Mouse (Mus musculus): ENCODE results near the gene Gm10320.

Gm10320 gene

GRCm38 (mm10) chr13:98491909-98492308 is at the start of gene Gm10320:
Gm10320 (minus strand) TSS chr13:98492001.
- in situ Hi-C loops (cut with MboI, MseI) = no loop called here

DNA sequence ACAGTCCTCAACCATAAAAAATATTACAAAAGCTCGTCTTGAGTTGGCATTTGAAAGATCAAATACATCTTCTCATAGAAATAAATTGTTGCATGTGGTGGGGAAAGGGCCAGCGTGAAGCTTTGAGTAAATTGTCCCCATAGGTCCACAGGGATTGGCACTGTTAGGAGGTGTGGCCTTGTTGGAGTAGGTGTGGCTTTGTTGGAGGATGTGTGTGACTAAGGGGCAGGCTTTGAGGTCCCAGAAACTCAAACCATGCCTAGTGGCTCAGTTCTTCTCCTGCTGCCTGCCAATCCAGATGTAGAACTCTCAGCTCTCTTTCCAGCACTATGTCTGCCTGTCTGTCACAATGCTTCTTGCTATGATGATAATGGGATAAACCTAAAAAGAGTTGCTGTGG is 49.8 kb upstream of the Gm10320 start:
- in situ Hi-C loops (cut with MboI, MseI) = no loop called here

GRCm38 (mm10) chr13:98540206-98540605 is 48.4 kb upstream of the Gm10320 start:
- in situ Hi-C loops (cut with MboI, MseI) = no loop called here

- in situ Hi-C loops (cut with MboI, MseI) = no loop called here
Measured at GRCm38 (mm10) chr13:98539311-98539710, 47.5 kb upstream of the Gm10320 start.

DNA sequence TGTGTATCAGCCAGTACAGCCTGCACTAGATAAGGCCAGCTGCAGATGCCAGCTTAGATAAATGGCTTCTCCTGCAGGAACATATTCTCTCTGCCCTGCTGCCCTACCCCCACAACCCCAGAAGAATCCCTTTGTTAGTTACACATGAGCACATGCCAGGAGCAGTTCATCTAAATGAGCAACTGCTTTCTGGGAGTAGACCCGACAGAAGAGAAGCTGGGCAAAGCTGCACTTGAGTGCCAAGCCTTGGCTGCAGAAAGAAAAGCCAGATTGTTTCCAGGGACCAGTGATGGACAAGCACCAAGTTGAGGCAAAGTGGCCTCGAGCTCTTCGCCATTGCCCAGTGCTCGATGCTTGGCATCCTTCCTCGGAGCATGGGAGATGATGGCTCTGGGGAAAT is 46.8 kb upstream of the Gm10320 start:
- in situ Hi-C loops (cut with MboI, MseI) = no loop called here

DNA sequence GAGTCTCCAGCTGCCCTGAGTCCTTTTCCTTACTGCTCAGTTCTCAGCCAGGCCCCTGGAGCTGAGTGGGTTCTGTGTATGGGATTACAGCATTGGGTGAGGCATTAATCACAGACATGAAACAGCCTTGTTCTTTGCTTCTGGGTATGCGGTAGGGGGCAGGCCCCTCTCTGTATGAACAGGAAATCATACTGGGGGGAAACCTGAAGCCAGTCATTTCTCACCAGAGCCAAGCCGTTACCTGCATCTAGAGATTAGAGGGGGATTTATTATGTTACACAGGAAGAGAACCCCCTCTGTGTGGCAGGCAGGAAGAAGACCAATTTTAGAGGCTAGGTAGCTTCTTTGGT is 43.1 kb upstream of the Gm10320 start:
- in situ Hi-C loops (cut with MboI, MseI) = no loop called here

DNA sequence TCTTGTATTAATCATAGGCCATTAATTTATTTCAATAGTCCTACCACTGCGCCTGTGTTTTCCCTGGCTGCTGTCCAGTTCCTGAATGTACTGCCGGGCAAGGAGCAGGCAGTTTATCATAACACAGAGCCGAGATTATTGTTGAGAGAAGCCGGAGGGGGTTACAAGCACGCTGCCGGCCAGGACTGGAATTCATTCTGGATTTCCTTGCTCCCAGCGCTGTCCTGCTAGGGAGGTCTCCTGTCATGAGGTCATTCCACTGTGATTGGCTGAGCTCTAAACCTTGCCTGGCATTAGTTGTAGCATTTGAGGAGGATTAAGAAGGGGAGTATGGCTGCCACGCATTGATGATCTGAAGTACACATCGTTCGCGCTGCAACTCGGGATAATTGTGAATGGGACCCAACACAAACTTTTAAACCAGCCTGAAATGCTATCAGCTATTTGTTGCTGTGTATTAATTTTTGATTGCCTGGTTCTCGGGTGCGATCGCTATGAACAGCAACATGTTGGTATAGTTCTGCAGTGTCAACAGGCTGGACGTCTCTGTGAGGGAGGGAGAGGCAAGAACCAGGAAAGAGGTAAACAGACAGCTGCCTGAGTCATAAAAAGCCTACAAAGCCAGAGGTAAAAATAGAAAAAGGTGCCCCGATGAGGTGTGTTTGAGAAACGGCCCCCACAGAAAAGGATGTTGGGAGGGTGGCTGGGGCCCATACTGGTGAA is 42.5 kb upstream of the Gm10320 start:
- in situ Hi-C loops (cut with MboI, MseI) = no loop called here

GRCm38 (mm10) chr13:98533415-98533814 is 41.6 kb upstream of the Gm10320 start:
- in situ Hi-C loops (cut with MboI, MseI) = no loop called here

- in situ Hi-C loops (cut with MboI, MseI) = no loop called here
Measured at GRCm38 (mm10) chr13:98532699-98533375, 41.0 kb upstream of the Gm10320 start.

GRCm38 (mm10) chr13:98531976-98532375 is 40.2 kb upstream of the Gm10320 start:
- in situ Hi-C loops (cut with MboI, MseI) = no loop called here

GRCm38 (mm10) chr13:98531306-98531705 is 39.5 kb upstream of the Gm10320 start:
- in situ Hi-C loops (cut with MboI, MseI) = no loop called here

DNA sequence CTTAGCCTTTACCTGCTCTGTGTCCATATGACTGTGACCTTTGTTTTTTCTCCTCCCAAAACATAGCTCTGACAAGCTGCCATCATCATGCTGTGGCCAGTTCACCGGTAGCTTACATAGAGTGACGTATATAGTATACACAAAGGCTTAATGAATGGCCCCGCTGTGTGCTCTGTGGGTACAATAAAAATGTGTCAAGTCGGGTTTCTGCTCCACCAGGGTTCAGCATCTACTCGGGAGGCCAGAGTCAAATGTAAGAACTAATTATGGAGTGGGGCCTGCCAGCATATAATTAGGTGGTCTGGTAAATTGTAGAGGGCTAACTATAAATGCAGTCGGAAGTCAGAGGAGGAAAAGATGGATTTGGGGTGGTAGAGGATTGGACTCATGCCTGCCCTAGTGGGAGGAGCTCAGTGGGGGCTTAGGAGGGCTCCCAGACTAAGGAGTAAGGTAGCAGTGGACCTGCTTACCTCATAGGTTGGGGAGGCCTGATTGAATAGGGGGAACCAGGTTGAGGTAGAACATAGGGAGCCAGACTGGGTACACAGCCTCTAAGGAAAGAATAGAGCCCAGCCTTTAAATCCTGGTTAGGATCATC is 32.0 kb upstream of the Gm10320 start:
- in situ Hi-C loops (cut with MboI, MseI) = no loop called here

GRCm38 (mm10) chr13:98518341-98518740 is 26.5 kb upstream of the Gm10320 start:
- in situ Hi-C loops (cut with MboI, MseI) = no loop called here

- in situ Hi-C loops (cut with MboI, MseI) = no loop called here
Measured at GRCm38 (mm10) chr13:98517666-98518065, 25.9 kb upstream of the Gm10320 start.

DNA sequence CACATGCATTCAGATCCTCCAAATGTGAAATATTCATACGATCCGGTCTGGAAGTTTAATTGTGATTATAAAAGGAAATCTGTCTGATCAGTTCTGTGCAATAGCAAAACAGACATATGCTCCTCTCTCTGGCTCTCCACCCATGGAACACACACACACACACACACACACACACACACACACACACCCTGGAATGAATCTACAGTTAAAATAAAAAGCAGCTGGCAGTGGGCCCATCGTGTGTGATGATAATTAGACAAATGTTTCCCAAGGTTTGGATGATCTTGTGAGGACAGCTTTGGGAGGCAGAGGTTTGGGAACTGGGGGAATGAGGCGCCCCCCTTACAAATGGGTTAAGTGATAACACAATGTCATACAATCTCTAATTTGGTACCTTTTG is 25.2 kb upstream of the Gm10320 start:
- in situ Hi-C loops (cut with MboI, MseI) = no loop called here

DNA sequence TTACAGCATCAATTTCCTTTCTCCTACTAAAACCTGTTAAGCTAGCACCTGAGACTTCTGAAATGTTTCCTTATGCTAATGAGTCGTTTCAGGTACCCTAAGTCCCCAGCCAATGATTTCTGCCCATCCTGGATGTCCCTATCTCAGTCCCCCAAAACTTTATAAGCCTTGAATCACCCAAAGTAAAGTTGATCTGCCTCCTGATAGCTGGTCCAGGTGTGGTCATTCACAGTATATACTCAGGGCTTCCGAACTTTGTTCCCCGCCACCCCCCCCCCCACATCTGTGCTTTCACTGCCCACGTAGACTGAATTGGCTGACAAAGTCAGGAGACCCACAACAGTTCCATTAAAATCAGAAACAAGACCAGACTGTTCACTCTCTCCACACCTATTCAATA is 20.3 kb upstream of the Gm10320 start:
- in situ Hi-C loops (cut with MboI, MseI) = no loop called here

GRCm38 (mm10) chr13:98507656-98508055 is 15.9 kb upstream of the Gm10320 start:
- in situ Hi-C loops (cut with MboI, MseI) = no loop called here

GRCm38 (mm10) chr13:98506496-98506895 is 14.7 kb upstream of the Gm10320 start:
- in situ Hi-C loops (cut with MboI, MseI) = no loop called here

DNA sequence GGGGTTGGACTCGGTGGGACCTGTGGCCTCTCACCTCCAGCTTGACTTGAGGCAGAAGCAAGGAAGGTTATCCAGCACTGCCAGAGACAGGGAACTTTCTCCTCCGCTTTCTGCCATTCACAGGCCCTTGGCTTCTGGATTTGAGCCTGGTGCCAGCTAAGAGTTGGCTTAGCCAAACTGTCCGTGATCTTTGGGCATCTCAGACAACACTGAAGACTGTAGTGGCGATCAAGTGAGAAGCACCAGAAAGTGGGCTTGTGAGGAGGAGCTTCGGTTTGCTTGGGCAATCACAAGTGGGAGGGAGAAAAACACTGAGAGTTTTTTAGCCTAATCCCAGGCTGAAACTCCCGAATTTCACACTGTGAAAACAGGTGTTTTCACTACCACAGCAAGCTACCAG is 14.2 kb upstream of the Gm10320 start:
- in situ Hi-C loops (cut with MboI, MseI) = no loop called here

DNA sequence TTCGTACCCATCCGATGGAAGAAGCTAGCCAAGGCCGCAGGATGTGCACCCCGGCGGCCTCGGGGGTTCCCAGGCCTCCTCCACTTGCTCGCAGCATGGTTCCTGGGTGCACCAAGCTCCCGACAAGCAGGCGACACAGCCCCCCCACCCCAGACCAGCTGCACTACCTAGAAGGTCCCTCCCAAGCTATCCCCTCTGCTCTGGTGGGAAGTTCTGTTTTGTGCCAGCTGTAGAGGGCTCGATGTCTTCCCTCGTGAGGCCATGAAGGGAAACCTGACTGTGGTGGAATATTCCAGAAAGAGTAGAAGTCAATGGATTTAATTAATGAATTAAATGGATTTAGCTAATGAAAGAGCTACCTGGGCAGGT is 13.7 kb upstream of the Gm10320 start:
- in situ Hi-C loops (cut with MboI, MseI) = no loop called here

- in situ Hi-C loops (cut with MboI, MseI) = no loop called here
Measured at GRCm38 (mm10) chr13:98504661-98505488, 13.1 kb upstream of the Gm10320 start.

DNA sequence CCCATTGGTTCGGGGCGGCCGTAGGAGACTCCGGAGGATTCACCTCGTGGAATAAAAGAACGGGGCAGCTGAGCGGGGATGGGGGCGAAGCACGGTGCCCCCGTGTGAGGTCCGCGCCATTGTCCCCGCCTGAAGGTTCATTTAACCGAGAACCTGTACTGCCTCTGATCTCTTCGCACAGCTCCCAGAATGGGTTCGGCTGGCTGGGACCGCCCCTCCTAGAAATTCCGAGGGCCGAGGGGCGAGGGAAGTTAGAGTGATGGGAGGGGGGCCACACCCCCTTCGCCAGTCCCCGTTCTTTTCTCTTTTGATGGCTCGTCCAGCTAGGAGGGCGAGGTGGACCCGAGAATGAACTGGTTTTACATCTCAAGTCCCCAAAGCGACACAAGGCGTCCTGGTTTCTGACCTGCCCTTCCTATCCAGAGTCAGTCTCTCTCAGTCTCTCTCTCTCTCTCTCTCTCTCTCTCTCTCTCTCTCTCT is 12.4 kb upstream of the Gm10320 start:
- in situ Hi-C loops (cut with MboI, MseI) = no loop called here

All from T-helper 2 cell (primary cell).